Mouse (Mus musculus) olfactory bulb, adult 2 months (tissue): ENCODE results near the gene Dhrs7c.

ENCODE experiments used
- CTCF ChIP-seq: fragments of 200-500 bp; IDR thresholded peaks from 2 replicates; pipeline ENCODE4 v1.5.1; 2012; ENCODE audit warnings: low read depth, mild to moderate bottlenecking, low read length, moderate library complexity; ENCODE audit not compliant: insufficient read depth
- POLR2A ChIP-seq: fragments of 200-500 bp; IDR thresholded peaks from 2 replicates; pipeline ENCODE4 v1.6.1; 2012; ENCODE audit warnings: mild to moderate bottlenecking, low read depth, low read length, moderate library complexity; ENCODE audit not compliant: insufficient read depth

GRCm38 (mm10) chr11:67845193-67845592 lies 47.2 kb downstream of the Dhrs7c start:
- no peak for TF ChIP-seq POLR2A
- TF ChIP-seq CTCF, result no peak
